35 mouse cellular contexts compared by ENCODE assay signal in the genomic region with DNA sequence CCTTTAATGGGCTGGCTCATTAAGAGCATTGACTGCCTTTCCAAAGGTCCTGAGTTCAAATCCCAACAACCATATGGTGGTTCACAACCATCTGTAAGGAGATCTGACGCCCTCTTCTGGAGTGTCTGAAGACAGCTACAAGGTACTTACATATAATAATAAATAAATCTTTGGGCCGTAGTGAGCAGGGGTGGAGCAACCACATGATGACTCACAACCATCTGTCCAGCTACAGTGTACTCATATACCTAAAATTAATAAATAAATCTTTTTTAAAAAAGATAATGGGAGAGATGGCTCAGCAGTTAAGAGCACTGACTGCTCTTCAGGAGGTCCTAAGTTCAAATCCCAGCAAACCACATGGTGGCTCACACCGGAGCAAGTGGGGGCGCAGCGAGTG. TPM values are rescaled to one million over a fixed set of nuclear protein-coding genes. Genes with fewer than 3 reads are reported as not detected.
"Had no signal": no experiment of that assay in that cellular context is flagged by ENCODE, and none has a peak within 500 bp of the region (broad histone marks: within the 10 kb centered on the region; RNA-seq: fewer than 3 reads in every experiment).

No protein-coding gene starts in this region.

- H3K4me2 ChIP-seq: limb, embryonic 12.5 days; limb, embryonic 13.5 days; limb, embryonic 15.5 days; liver, embryonic 11.5 days; liver, embryonic 12.5 days; liver, embryonic 13.5 days; liver, embryonic 15.5 days; lung, embryonic 14.5 days; lung, embryonic 15.5 days; midbrain, embryonic 11.5 days; midbrain, embryonic 12.5 days; midbrain, embryonic 13.5 days; midbrain, embryonic 15.5 days; neural tube, embryonic 12.5 days had no signal

- H3K4me3 ChIP-seq: limb, embryonic 10.5 days; limb, embryonic 12.5 days; limb, embryonic 13.5 days; limb, embryonic 15.5 days; liver, embryonic 12.5 days; liver, embryonic 13.5 days; liver, embryonic 15.5 days; lung, embryonic 15.5 days; megakaryocyte, embryonic 14.5 days; midbrain, embryonic 10.5 days; midbrain, embryonic 12.5 days; midbrain, embryonic 13.5 days; midbrain, embryonic 15.5 days; myocyte; neural tube, embryonic 12.5 days had no signal

- ATAC-seq: liver, embryonic 12.5 days; liver, postnatal 0 days; lung, postnatal 0 days; midbrain, embryonic 13.5 days; midbrain, embryonic 15.5 days; midbrain, embryonic 16.5 days had no signal

- H3K9me3 ChIP-seq: limb, embryonic 10.5 days; limb, embryonic 12.5 days; limb, embryonic 13.5 days; limb, embryonic 15.5 days; liver, embryonic 12.5 days; liver, embryonic 13.5 days; liver, embryonic 15.5 days; lung, embryonic 15.5 days; megakaryocyte, embryonic 14.5 days; midbrain, embryonic 10.5 days; midbrain, embryonic 12.5 days; midbrain, embryonic 13.5 days; midbrain, embryonic 15.5 days; neural tube, embryonic 12.5 days had no signal

- DNase-seq: left cerebral cortex, postnatal 4 days; liver, postnatal 0 days; lung, adult 18-20 months; lung, adult 2 months; lung, embryonic 14.5 days; lung, postnatal 10 days; lung, postnatal 14 days; lung, postnatal 36 days; lung, postnatal 4 days; midbrain, embryonic 14.5 days had no signal

- H3K4me1 ChIP-seq: lung, embryonic 15.5 days; midbrain, embryonic 12.5 days; midbrain, embryonic 13.5 days; neural tube, embryonic 12.5 days had no signal

- H3K27ac ChIP-seq: limb, embryonic 10.5 days; limb, embryonic 12.5 days; limb, embryonic 13.5 days; limb, embryonic 15.5 days; liver, embryonic 12.5 days; liver, embryonic 13.5 days; liver, embryonic 14.5 days; liver, embryonic 15.5 days; lung, embryonic 15.5 days; macrophage; midbrain, embryonic 10.5 days; midbrain, embryonic 12.5 days; midbrain, embryonic 13.5 days; midbrain, embryonic 15.5 days; neural tube, embryonic 12.5 days had no signal

- H3K9ac ChIP-seq: limb, embryonic 12.5 days; limb, embryonic 13.5 days; limb, embryonic 15.5 days; liver, embryonic 12.5 days; liver, embryonic 13.5 days; liver, embryonic 14.5 days; liver, embryonic 15.5 days; liver, postnatal 0 days; lung, embryonic 14.5 days; lung, embryonic 15.5 days; midbrain, embryonic 12.5 days; midbrain, embryonic 13.5 days; midbrain, embryonic 15.5 days; neural tube, embryonic 12.5 days had no signal

- H3K36me3 ChIP-seq: limb, embryonic 10.5 days; limb, embryonic 12.5 days; limb, embryonic 13.5 days; limb, embryonic 15.5 days; liver, embryonic 12.5 days; liver, embryonic 13.5 days; liver, embryonic 15.5 days; lung, embryonic 15.5 days; midbrain, embryonic 10.5 days; midbrain, embryonic 12.5 days; midbrain, embryonic 13.5 days; midbrain, embryonic 15.5 days; neural tube, embryonic 12.5 days had no signal

RNA-seq across cellular contexts. Expression of a gene that starts 35.9 kb away (rescaled TPM):
- total RNA-seq: liver, adult 2 months; megakaryocyte, adult 5-6 weeks; megakaryocyte-erythroid progenitor cell, adult 5-6 weeks had no signal
- polyA plus RNA-seq: limb, embryonic 15.5 days; liver, adult 2 months; liver, embryonic 13.5 days; liver, embryonic 15.5 days; liver, embryonic 16.5 days; liver, postnatal 0 days; macrophage had no signal
